Comparison of ENCODE assay signal across 14 mouse cellular contexts in the genomic region with DNA sequence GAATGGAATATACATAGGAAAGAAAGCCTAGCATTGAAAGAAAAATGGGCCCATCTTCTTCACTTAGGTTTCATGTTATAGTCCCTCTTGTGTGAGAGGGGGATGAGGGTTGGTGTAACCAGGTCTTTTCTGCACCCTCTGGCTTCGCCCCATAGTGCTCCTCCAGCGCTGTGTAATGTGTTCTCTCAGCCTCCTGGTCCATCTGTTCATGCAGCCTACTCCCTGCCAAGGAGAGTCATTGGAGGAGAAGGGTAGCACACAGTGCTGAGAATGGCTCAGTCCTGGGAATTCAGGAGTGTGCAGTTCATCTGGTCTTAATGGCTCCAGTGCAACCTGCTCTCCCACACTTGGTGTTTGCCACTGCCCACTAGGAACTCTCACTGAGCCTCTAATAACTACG. TPM values are rescaled to one million over a fixed set of nuclear protein-coding genes. Genes with fewer than 3 reads are reported as not detected.
A peak's percentile ranks its signal among the peaks of the same experiment; 100 is the strongest.
DNase-seq lines count a peak whose midpoint lies in the region; ATAC-seq and TF ChIP-seq lines count a peak whose summit lies in the region.
"Had no signal": no experiment of that assay in that cellular context is flagged by ENCODE, and none has a peak within 500 bp of the region (broad histone marks: within the 10 kb centered on the region; RNA-seq: fewer than 3 reads in every experiment).

No protein-coding gene starts in this region.

- H3K4me3 ChIP-seq in hindbrain, postnatal 0 days (ENCODE audit: low read length) = no peak overlapping the region
- no peak overlapping the region for H3K4me3 ChIP-seq in hindbrain, embryonic 12.5 days
- H3K4me3 ChIP-seq: heart, embryonic 15.5 days; limb, embryonic 10.5 days; liver, embryonic 15.5 days; midbrain, embryonic 13.5 days; neural tube, embryonic 12.5 days had no signal

- peak; percentile 75 for ATAC-seq in hindbrain, postnatal 0 days
- ATAC-seq in hindbrain, embryonic 12.5 days (ENCODE audit: low FRiP score) = no peak
- ATAC-seq: midbrain, embryonic 13.5 days had no signal

- no peak overlapping the region for H3K4me2 ChIP-seq in hindbrain, postnatal 0 days (ENCODE audit: low read depth, low read length)
- no peak overlapping the region for H3K4me2 ChIP-seq in hindbrain, embryonic 12.5 days (replicated peaks)
- H3K4me2 ChIP-seq: heart, embryonic 15.5 days; liver, embryonic 15.5 days; midbrain, embryonic 13.5 days; neural tube, embryonic 12.5 days had no signal

- no peak overlapping the region for H3K9ac ChIP-seq in hindbrain, postnatal 0 days (replicated peaks; ENCODE audit: low read length)
- no peak overlapping the region for H3K9ac ChIP-seq in hindbrain, embryonic 12.5 days
- H3K9ac ChIP-seq: heart, embryonic 15.5 days; liver, embryonic 15.5 days; midbrain, embryonic 13.5 days; neural tube, embryonic 12.5 days had no signal

- no peak for DNase-seq in hindbrain, postnatal 0 days (ENCODE audit: low spot score)
- DNase-seq in cerebellum, adult 11 months = peak; percentile 79
- DNase-seq in cerebellum, adult 9-11 months = peak; percentile 94
- peak; percentile 68 to 77 for DNase-seq in left cerebral cortex, postnatal 36 days (ENCODE audit: low spot score in 2 of 2)
- no peak for DNase-seq in c-Kit-positive CD71-positive TER-119-positive erythroid progenitor cells, embryonic 14.5 days (ENCODE audit: low spot score)
- DNase-seq in heart, postnatal 14 days = no peak
- DNase-seq: lung, postnatal 36 days; thymus, postnatal 36 days had no signal

- H3K36me3 ChIP-seq in hindbrain, postnatal 0 days (ENCODE audit: insufficient read depth, low read length) = no peaks in the 10 kb centered on the region
- H3K36me3 ChIP-seq in hindbrain, embryonic 12.5 days = peaks cover 10% of the 10 kb centered on the region
- H3K36me3 ChIP-seq: heart, embryonic 15.5 days; midbrain, embryonic 13.5 days; neural tube, embryonic 12.5 days had no signal

- intact Hi-C loops in left cerebral cortex, postnatal 36 days (cut with DNase I) = no loop called here
- intact Hi-C loops in heart, postnatal 14 days (cut with DNase I) = no loop called here

- H3K27me3 ChIP-seq in hindbrain, postnatal 0 days (ENCODE audit: insufficient read depth, low read length) = no peaks in the 10 kb centered on the region
- H3K27me3 ChIP-seq in hindbrain, embryonic 12.5 days = no peaks in the 10 kb centered on the region
- H3K27me3 ChIP-seq: heart, embryonic 15.5 days; liver, embryonic 15.5 days; midbrain, embryonic 13.5 days; neural tube, embryonic 12.5 days had no signal

- 72% methylated on average over 3 of the region's 3 CpGs for WGBS in hindbrain, postnatal 0 days
- 87% methylated on average over 3 of the region's 3 CpGs for WGBS in hindbrain, embryonic 12.5 days

- H3K9me3 ChIP-seq in hindbrain, postnatal 0 days (ENCODE audit: low read length) = no peaks in the 10 kb centered on the region
- H3K9me3 ChIP-seq in hindbrain, embryonic 12.5 days (replicated peaks) = no peaks in the 10 kb centered on the region
- H3K9me3 ChIP-seq: heart, embryonic 15.5 days; limb, embryonic 10.5 days; liver, embryonic 15.5 days; midbrain, embryonic 13.5 days; neural tube, embryonic 12.5 days had no signal

- no peak for TF ChIP-seq CTCF in hindbrain, postnatal 0 days (IDR thresholded peaks at IDR 0.05; ENCODE audit: low read depth)

- H3K27ac ChIP-seq in hindbrain, postnatal 0 days = no peak overlapping the region
- H3K27ac ChIP-seq in hindbrain, embryonic 12.5 days = no peak overlapping the region
- H3K27ac ChIP-seq: heart, embryonic 15.5 days; limb, embryonic 10.5 days; liver, embryonic 15.5 days; midbrain, embryonic 13.5 days; neural tube, embryonic 12.5 days had no signal

- H3K4me1 ChIP-seq in hindbrain, postnatal 0 days (ENCODE audit: insufficient read depth, low read length) = no peaks in the 10 kb centered on the region
- H3K4me1 ChIP-seq in hindbrain, embryonic 12.5 days = 0 out of 2 replicates have a peak, but pooled peaks cover 3% of the 10 kb centered on the region
- H3K4me1 ChIP-seq: heart, embryonic 15.5 days; limb, embryonic 10.5 days; liver, embryonic 15.5 days had no signal

RNA-seq across cellular contexts. Expression of gene Lrrc4, which starts 30.6 kb away (rescaled TPM):
- total RNA-seq in hindbrain, postnatal 0 days (2014; rRNA removed) = 54.8 and 59.8 TPM in 2 replicates
- polyA plus RNA-seq in hindbrain, postnatal 0 days (2015; fragmentation: Nextera tagmentation; extraction: Ambion mirVana) = 6.0 and 6.1 TPM in 2 replicates
- polyA plus RNA-seq in hindbrain, embryonic 12.5 days (2016; fragmentation: Nextera tagmentation; extraction: Ambion mirVana) = 3.6 and 4.6 TPM in 2 replicates
- 100 to 1,000 TPM in 1 of 2 experiments, 10 to 100 TPM in 1; 95.8 to 105 TPM for total RNA-seq in left cerebral cortex, postnatal 36 days (2021)
- under 1 TPM; 0.22 to 0.43 TPM for total RNA-seq in heart, postnatal 14 days (2021)

Comparison
In these comparisons a context has a peak if more than half of its experiments do, and no peak if none do; other contexts are left out.
1. DNase-seq: peak in cerebellum, adult 11 months (single experiment), cerebellum, adult 9-11 months (single experiment) and left cerebral cortex, postnatal 36 days (2 of 2); none in hindbrain, postnatal 0 days (single experiment), c-Kit-positive CD71-positive TER-119-positive erythroid progenitor cells, embryonic 14.5 days (single experiment) and heart, postnatal 14 days (0 of 2).
2. RNA of gene Lrrc4, which starts 30.6 kb away (total RNA-seq): 95.8 to 105 TPM in left cerebral cortex, postnatal 36 days and 54.8 to 59.8 TPM in hindbrain, postnatal 0 days; 0.22 to 0.43 TPM in heart, postnatal 14 days; every median in the first group is over 10 times any median in the second.